Mouse (Mus musculus) hindbrain, embryonic 15.5 days (tissue): ENCODE results near the gene H2-M10.2. TPM values are rescaled to one million over a fixed set of nuclear protein-coding genes. Genes with fewer than 3 reads are reported as not detected.
"Not testable (repeated sequence)": the region's sequence is repeated elsewhere in the genome, so short reads cannot be mapped to it uniquely, and the experiment has no call there.

Source experiments
- ATAC-seq: fragments of 200-750 bp; cut with Nextera tagmentation; 2 replicates; pipeline ENCODE4 v1.8.0; 2017; ENCODE audit warnings: low read depth, moderate number of reproducible peaks, moderate TSS enrichment; ENCODE audit not compliant: low FRiP score
- H3K27ac ChIP-seq: fragments of 300-500 bp; sonication (generic); replicated peaks from 2 replicates; pipeline ENCODE4 v1.5.1; 2015; ENCODE audit warnings: mild to moderate bottlenecking, inconsistent platforms
- H3K27me3 ChIP-seq: fragments of 300-500 bp; sonication (generic); 2 replicates; pipeline ENCODE4 v1.6.1; 2015; ENCODE audit warnings: control low read depth, inconsistent platforms
- H3K36me3 ChIP-seq: fragments of 300-500 bp; sonication (generic); 2 replicates; pipeline ENCODE4 v1.6.1; 2015; ENCODE audit warnings: control low read depth, inconsistent platforms
- H3K4me1 ChIP-seq: fragments of 300-500 bp; sonication (generic); replicated peaks from 2 replicates; pipeline ENCODE4 v1.6.1; 2015; ENCODE audit warnings: control low read depth, inconsistent platforms
- H3K4me2 ChIP-seq: fragments of 300-500 bp; sonication (generic); 2 replicates; pipeline ENCODE4 v1.6.1; 2015; ENCODE audit warnings: moderate library complexity, mild to moderate bottlenecking, inconsistent platforms
- H3K4me3 ChIP-seq: fragments of 300-500 bp; sonication (generic); 2 replicates; pipeline ENCODE4 v1.5.1; 2015; ENCODE audit warnings: mild to moderate bottlenecking, inconsistent platforms
- H3K9ac ChIP-seq: fragments of 300-500 bp; sonication (generic); 2 replicates; pipeline ENCODE4 v1.6.1; 2015; ENCODE audit warnings: inconsistent platforms
- H3K9me3 ChIP-seq: fragments of 300-500 bp; sonication (generic); 2 replicates; pipeline ENCODE4 v1.6.1; 2016; ENCODE audit warnings: control low read depth, inconsistent platforms
- WGBS: fragments of 180-500 bp; shearing (Covaris S2); methylation state at CpG from one replicate; pipeline ENCODE4 v1.1.7; 2015; 5-methylcytosine and 5-hydroxymethylcytosine counted together
- polyA plus RNA-seq: library from polyadenylated mRNA; unstranded; fragments of >200 nt; fragmentation: Nextera tagmentation; extraction: Ambion mirVana; gene quantifications from 2 replicates; pipeline ENCODE4 v1.2.1, GENCODE M21; 2015

The H2-M10.2 gene
- 0.29 TPM in 1 of 2 replicates, not detected in the other for polyA plus RNA-seq

DNA sequence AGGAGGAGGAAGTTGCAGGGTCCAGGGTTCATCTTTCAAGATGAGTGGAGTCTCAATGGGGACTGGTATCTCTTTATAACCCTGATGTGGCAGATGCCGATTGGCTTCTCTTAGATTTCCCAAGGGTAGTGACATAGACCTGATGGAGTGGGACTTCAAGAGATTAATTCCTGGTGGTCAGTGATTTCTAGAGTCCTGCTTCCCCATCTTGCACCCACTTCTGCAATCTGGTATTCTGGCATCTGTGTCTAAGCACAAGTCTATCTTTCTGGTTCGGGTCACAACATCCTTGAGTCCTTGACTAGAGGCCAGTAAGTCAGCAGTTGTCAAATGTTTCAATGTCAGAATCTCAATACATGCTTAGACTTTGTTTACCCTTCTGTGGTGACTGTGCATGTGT, at the start of gene H2-M10.2:
Gene H2-M10.2 (minus strand): TSS at position 101 of the 400 bp plus-strand sequence.
- H3K4me1 ChIP-seq = no peaks in the 10 kb centered on the region
- H3K4me3 ChIP-seq = no peak within 1 kb of the TSS
- no peaks in the 10 kb centered on the region for H3K27me3 ChIP-seq
- no peak for ATAC-seq
- H3K36me3 ChIP-seq = peaks cover 19% of the 10 kb centered on the region; the same call in 1 of the 2 replicates
- 95% methylated on average over 2 of the region's 2 CpGs for WGBS
- H3K4me2 ChIP-seq = no peak within 1 kb of the TSS
- H3K9ac ChIP-seq = no peak within 1 kb of the TSS
- H3K9me3 ChIP-seq = no peaks in the 10 kb centered on the region
- H3K27ac ChIP-seq = no peak within 1 kb of the TSS

DNA sequence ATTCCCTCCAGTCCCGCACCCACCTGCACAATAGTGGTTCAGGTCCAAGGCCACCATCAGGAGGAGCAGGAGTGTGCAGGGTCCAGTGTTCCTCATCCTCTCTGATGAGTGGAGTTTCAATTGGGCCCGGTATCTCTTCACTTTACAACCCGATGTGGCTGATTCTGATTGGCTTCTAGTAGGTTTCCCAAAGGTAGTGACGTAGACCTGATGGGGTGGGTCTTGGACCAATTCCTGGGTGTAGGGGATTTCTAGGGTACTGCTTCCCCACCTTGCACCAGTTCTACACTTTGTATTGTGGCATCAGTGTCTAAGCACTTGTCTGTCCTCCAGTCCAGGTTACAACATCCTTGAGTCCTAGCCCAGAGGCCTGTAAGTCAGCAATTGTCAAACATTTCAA, 39.8 kb upstream of the H2-M10.2 start, which contains the start of gene H2-M10.1:
Gene H2-M10.1 (minus strand): TSS at position 101 of the 400 bp plus-strand sequence.
- H3K27me3 ChIP-seq = no peaks in the 10 kb centered on the region
- H3K36me3 ChIP-seq = no peaks in the 10 kb centered on the region
- ATAC-seq = no peak
- WGBS = 88% methylated on average over 4 of the region's 4 CpGs
- no peak within 1 kb of the TSS for H3K9ac ChIP-seq
- H3K4me3 ChIP-seq = no peak within 1 kb of the TSS
- H3K4me1 ChIP-seq = no peaks in the 10 kb centered on the region
- H3K9me3 ChIP-seq = no peaks in the 10 kb centered on the region
- no peak within 1 kb of the TSS for H3K27ac ChIP-seq
- H3K4me2 ChIP-seq = no peak within 1 kb of the TSS

DNA sequence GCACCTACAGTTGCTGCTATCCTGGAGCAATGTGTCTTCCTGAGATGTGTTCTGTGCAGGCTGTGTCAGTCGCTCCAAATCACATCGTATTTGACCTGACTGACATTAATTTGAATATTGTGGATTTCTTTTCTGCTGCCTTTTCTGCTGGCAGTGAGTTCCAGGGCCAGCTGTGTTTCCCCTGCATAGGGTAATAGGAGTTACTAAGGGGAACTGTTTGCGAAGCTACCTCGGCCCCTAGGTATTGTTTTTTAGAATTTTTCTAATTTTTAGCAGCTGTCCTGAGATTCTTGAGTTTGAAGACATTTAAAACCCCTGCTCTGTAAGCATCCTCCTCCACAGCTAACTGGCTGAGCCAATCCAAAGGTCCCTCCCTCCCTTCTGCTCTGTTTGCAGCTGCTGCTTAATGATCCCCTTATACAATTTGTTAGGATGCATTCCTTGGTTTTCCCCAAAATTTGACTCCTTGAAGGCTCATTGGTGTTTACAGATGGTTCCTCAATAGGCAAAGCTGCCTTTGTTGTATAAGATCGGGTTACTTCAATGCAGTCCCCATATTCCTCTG, 29.5 kb upstream of the H2-M10.2 start:
- Histone ChIP-seq H3K4me3 (peak overlapping the region; percentile 52), H3K4me1 (peaks cover 8% of the 10 kb centered on the region), H3K27ac (peak overlapping the region; percentile 96), H3K36me3 (no peaks in the 10 kb centered on the region), H3K27me3 (no peaks in the 10 kb centered on the region), H3K9me3 (no peaks in the 10 kb centered on the region), H3K9ac (peak overlapping the region; percentile 70), H3K4me2 (peak overlapping the region; percentile 69)
- ATAC-seq = peak; percentile 75
- 31% methylated on average over 5 of the region's 5 CpGs for WGBS

DNA sequence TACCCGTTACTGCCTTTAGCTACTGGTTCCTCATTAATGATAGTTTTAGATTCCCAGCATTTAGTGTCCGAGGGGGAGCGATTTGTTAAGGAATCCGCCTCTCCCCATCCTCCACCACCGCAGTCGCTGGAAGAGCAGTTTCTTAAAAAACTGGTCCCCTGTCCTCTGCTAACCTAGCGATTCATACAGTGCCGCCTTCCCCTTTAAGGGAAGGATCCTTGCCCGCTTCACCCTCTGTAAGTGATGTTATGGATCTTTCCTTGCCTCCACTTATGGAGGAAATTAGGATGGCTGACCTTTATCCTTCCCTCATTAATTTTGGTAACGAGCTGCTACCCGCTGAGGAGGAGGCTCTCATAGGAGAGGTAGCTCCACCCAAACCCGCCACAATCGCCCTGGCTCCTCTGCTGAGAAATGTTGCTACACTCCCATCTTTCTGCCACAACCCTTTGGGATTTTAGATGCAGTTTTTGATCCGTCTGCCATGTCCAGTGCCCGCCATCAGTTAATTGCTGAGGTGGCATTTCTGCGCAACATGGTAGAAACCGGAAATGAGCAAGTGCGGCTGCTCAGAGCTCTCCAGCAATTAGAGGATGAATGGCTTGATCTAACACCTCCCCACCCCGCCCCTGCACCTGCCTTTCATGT, 28.9 kb upstream of the H2-M10.2 start:
- peaks cover 8% of the 10 kb centered on the region for H3K4me1 ChIP-seq
- H3K36me3 ChIP-seq = no peaks in the 10 kb centered on the region
- H3K27me3 ChIP-seq = no peaks in the 10 kb centered on the region
- peak overlapping the region; percentile 96 for H3K27ac ChIP-seq
- 0% methylated on average over 19 of the region's 19 CpGs for WGBS
- H3K9me3 ChIP-seq = no peaks in the 10 kb centered on the region
- ATAC-seq = peak; percentile 95
- peak overlapping the region; percentile 52 for H3K4me3 ChIP-seq
- H3K4me2 ChIP-seq = peak overlapping the region; percentile 69
- peak overlapping the region; percentile 70 for H3K9ac ChIP-seq

DNA sequence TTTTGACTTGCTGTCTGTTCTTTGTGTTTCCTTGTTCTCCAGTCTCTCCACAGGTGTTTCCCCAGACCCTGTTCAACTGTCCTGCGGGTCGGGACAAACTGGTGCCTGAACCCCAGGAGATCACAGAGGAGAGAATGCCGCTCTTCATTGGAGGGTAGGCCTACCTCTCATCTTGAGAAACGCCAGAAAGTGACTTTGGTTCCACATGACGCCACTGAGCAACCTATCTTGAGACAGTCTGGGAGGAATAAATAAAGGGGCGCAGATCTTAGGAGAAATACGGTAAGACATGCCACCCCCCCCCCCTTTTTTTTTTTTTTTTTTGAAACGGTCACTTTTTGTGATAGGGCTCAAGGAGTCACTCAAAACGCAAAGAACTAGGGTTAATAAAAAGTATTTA, 28.2 kb upstream of the H2-M10.2 start:
- Histone ChIP-seq H3K27ac (peak overlapping the region; percentile 96), H3K36me3 (no peaks in the 10 kb centered on the region), H3K27me3 (no peaks in the 10 kb centered on the region), H3K4me3 (peak overlapping the region; percentile 52), H3K4me1 (peaks cover 8% of the 10 kb centered on the region), H3K4me2 (peak overlapping the region; percentile 69), H3K9me3 (no peaks in the 10 kb centered on the region), H3K9ac (peak overlapping the region; percentile 70; the same call in 1 of the 2 replicates)
- peak; percentile 53 for ATAC-seq
- WGBS = 2% methylated on average over 9 of the region's 9 CpGs

DNA sequence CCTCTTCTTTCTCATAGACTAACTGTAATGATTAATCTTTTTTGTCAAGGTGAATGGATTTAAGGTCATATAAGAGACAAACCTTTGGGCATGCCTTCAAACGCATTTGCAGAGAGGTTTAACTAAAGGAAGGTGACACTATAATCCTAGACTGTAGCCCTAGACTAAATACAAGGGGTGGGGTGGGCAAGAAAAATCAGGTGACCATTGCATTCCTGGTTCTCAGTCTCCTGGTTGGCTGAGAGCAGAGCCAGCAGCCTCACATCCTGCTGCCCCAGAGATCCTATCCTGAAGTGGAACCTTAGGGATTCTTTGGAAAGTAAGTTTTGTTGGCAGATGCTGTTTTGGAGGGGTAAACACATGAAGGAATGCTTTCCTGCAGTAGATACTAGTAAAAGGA, 23.0 kb upstream of the H2-M10.2 start:
- Histone ChIP-seq H3K27ac (peak overlapping the region; percentile 42; the same call in 1 of the 2 replicates), H3K36me3 (no peaks in the 10 kb centered on the region), H3K9ac (no peak overlapping the region), H3K4me3 (no peak overlapping the region), H3K4me1 (0 out of 2 replicates have a peak, but pooled peaks cover 2% of the 10 kb centered on the region), H3K9me3 (no peaks in the 10 kb centered on the region), H3K4me2 (peak overlapping the region; percentile 38), H3K27me3 (no peaks in the 10 kb centered on the region)
- 47% methylated on average over 1 of the region's 1 CpGs for WGBS
- ATAC-seq = peak; percentile 71

DNA sequence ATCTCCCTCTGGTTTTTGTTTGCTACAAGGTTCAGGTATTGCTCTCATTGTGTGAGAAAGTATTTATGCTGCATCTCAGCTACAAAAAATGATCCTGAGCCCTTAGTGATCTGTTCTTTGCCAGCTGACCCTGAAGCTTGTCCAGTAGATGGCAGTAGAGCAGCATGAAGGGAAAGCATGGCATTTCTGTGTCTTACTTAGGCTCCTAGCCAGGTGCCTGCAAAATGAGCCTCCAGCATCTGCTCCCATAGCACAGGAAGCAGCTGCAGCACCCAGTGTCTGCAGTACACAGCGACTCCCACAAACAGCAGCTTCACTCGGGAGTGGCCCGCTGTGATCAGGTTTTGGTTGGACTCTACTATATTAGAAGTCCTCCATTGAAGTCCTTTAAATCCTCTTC, 22.6 kb upstream of the H2-M10.2 start:
- H3K27me3 ChIP-seq, H3K4me3 ChIP-seq, H3K36me3 ChIP-seq, H3K4me1 ChIP-seq, H3K9me3 ChIP-seq, H3K9ac ChIP-seq: not testable (repeated sequence)
- 3% methylated on average over 3 of the region's 3 CpGs for WGBS
- peak overlapping the region; percentile 59; the same call in 1 of the 2 replicates for H3K27ac ChIP-seq
- H3K4me2 ChIP-seq = peak overlapping the region; percentile 38
- ATAC-seq = peak; percentile 81

DNA sequence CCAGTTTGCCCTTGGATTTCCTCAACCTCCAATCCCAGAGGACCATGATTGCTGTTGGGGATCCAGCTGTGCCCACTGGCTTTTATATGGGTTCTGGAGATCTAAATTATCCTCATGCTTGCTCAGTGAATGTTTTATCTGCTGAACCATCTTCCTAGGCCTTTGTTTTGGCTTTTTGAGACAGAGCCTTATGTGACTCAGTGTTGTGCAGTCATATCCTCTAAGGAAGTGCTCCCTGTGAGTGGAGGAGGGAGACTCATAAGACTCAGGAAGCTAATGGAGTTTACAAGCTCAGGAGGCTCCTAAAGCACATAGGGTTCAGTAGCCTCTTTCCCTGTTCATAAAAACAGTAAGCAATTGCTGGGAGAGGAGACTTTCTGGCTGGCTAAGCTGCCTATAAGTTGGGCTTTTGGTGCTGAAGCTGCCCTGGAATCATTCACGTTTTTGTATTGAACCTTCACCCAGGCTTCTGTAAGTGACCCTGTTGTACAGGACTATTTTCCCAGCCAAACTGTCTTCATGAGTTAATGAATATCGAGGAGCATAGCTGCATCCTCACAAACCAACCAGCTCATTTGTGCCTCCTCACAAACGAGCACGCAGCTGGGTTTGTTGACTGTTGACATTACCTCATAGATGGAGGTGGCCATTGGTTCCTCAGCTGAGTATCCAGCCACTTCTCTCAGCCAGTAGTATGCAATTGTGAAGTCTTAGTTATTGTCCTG, 4.6 kb downstream of the H2-M10.2 start:
- no peak overlapping the region for H3K4me3 ChIP-seq
- no peak overlapping the region for H3K9ac ChIP-seq
- H3K27me3 ChIP-seq = no peaks in the 10 kb centered on the region
- no peaks in the 10 kb centered on the region for H3K4me1 ChIP-seq
- H3K27ac ChIP-seq = no peak overlapping the region
- peaks cover 38% of the 10 kb centered on the region for H3K36me3 ChIP-seq
- ATAC-seq = no peak
- H3K4me2 ChIP-seq = no peak overlapping the region
- WGBS = 92% methylated on average over 4 of the region's 4 CpGs
- no peaks in the 10 kb centered on the region for H3K9me3 ChIP-seq

DNA sequence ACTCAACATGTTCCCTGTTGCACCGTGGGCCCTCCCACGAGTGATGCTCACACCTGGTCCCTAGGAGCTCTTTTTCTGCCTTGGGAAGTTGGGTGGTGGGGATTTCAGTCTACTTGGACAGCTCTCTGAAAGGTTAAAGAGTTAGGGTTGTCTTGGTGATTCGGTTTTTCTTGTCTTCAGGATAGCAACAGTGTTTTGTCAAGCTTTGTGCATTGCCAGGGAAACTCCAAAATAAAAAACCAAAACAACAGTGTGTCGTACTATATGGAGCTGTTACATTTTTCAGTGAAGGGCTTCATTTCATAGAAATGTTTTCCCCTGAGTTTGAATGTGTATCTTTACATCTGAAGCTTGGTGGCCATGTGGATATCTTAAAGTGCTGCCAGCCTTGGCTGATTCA, 11.5 kb downstream of the H2-M10.2 start:
- ATAC-seq = no peak
- H3K27me3 ChIP-seq = no peaks in the 10 kb centered on the region
- no peak overlapping the region for H3K4me2 ChIP-seq
- H3K4me1 ChIP-seq = peaks cover 42% of the 10 kb centered on the region
- no peak overlapping the region for H3K9ac ChIP-seq
- no peak overlapping the region for H3K4me3 ChIP-seq
- WGBS = 94% methylated on average over 4 of the region's 4 CpGs
- H3K9me3 ChIP-seq = no peaks in the 10 kb centered on the region
- peaks cover 26% of the 10 kb centered on the region for H3K36me3 ChIP-seq
- no peak overlapping the region for H3K27ac ChIP-seq

DNA sequence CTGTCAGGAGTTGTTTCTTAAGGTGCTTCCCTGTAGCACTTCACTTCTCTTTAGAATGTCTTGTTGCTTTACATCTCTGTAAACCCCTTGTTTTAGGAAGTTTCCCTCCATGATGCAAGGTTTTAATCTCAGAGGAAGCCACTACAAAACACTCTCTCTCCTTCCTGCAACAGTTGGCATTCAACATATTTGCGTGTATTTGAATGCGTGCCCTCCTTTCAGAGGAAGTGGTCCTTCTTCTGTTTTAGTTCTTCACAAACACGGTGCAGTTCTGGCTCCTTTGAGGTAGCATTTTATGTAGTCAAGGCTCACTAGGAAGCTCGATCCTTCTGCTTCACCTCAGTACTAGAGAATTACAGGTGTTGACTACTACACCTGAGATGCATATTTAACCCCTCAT, 12.5 kb downstream of the H2-M10.2 start:
- 97% methylated on average over 4 of the region's 4 CpGs for WGBS
- H3K4me3 ChIP-seq = no peak overlapping the region
- no peak overlapping the region for H3K9ac ChIP-seq

DNA sequence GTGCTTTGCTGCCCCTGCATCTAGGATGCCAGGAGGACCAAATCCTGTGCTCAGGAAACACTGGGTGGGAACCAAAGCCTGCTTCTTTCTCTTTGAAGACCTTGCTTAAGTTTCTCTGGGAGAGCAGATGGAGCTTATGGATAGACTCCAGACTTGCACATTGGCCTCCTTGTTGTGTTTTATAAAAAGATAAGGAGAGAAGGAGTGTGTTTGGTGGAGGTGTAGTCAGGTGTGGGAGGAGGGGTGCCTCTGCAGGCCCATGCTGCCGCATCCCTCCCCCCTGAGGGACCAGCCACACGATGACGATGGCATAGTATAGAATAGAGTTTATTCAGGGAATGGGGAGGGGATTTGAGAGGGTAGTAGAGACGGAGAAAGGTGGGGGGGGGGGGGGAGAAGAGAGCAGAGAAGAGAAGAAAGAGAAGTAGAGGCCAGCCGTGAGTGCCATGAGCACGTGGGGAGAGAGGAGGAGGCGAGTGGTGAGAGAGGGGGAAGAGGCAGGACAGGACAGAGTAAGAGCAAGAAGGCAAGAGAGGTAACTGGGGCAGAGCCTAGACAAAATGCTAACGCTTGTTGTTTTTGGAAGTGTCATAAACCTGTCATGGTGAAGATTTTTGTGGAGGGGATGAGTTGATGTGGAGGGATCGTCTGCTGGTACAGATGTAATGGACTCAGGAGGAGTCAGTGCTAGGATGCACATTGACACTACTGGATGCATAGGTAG, 13.5 kb downstream of the H2-M10.2 start:
- H3K27me3 ChIP-seq = no peaks in the 10 kb centered on the region
- 81% methylated on average over 9 of the region's 9 CpGs for WGBS
- H3K4me1 ChIP-seq = peaks cover 45% of the 10 kb centered on the region
- peak overlapping the region; percentile 96 for H3K9ac ChIP-seq
- no peak overlapping the region for H3K27ac ChIP-seq
- no peaks in the 10 kb centered on the region for H3K9me3 ChIP-seq
- H3K4me3 ChIP-seq = peak overlapping the region; percentile 99
- ATAC-seq = no peak
- peak overlapping the region; percentile 95 for H3K4me2 ChIP-seq
- peaks cover 24% of the 10 kb centered on the region for H3K36me3 ChIP-seq

More for the DNA sequence above, 12.5 kb downstream of the H2-M10.2 start:
- Histone ChIP-seq H3K4me2 (no peak overlapping the region), H3K9me3 (no peaks in the 10 kb centered on the region), H3K27ac (no peak overlapping the region), H3K36me3 (peaks cover 20% of the 10 kb centered on the region), H3K4me1 (peaks cover 45% of the 10 kb centered on the region), H3K27me3 (no peaks in the 10 kb centered on the region)
- no peak for ATAC-seq
